Mouse (Mus musculus): ENCODE results near the gene Nup107. TPM values are rescaled to one million over a fixed set of nuclear protein-coding genes. Genes with fewer than 3 reads are reported as not detected.

Nup107 gene
- 10 to 100 TPM; 14.4 to 17.0 TPM for total RNA-seq (2021)
- long read RNA-seq, experiment 1, transcript Nup107-201 (28 exons, 3,114 nt) = major isoform, 14 of 29 reads
- long read RNA-seq, experiment 1, partial matches to known transcripts = 6 of 29 reads
- long read RNA-seq, experiment 1, other reads (novel, unspliced or antisense) = 9 of 29 reads
- long read RNA-seq, experiment 2, transcript Nup107-201 (28 exons, 3,114 nt) = major isoform, 17 of 21 reads
- long read RNA-seq, experiment 2, partial matches to known transcripts = 2 of 21 reads
- long read RNA-seq, experiment 2, other reads (novel, unspliced or antisense) = 2 of 21 reads

- DNase-seq (ENCODE audit: low spot score in 2 of 2) = peak; percentile 100
These were observed at the start of gene Nup107 for GRCm38 (mm10) chr10:117792141-117793091. Nup107 (minus strand) TSS chr10:117792705.

- no peak for DNase-seq (ENCODE audit: low spot score in 2 of 2)
These were observed 49.3 kb upstream of the Nup107 start for GRCm38 (mm10) chr10:117841765-117842164.

GRCm38 (mm10) chr10:117840431-117840995 lies 48.0 kb upstream of the Nup107 start:
- DNase-seq (ENCODE audit: low spot score in 2 of 2) = no peak

GRCm38 (mm10) chr10:117839737-117840136 lies 47.2 kb upstream of the Nup107 start:
- no peak for DNase-seq (ENCODE audit: low spot score in 2 of 2)

GRCm38 (mm10) chr10:117838924-117839323 lies 46.4 kb upstream of the Nup107 start:
- no peak for DNase-seq (ENCODE audit: low spot score in 2 of 2)

- DNase-seq (ENCODE audit: low spot score in 2 of 2) = no peak
These were observed 43.8 kb upstream of the Nup107 start for GRCm38 (mm10) chr10:117836354-117836753.

GRCm38 (mm10) chr10:117835453-117835852 lies 42.9 kb upstream of the Nup107 start:
- no peak for DNase-seq (ENCODE audit: low spot score in 2 of 2)

- no peak for DNase-seq (ENCODE audit: low spot score in 2 of 2)
These were observed 38.3 kb upstream of the Nup107 start for GRCm38 (mm10) chr10:117830797-117831196.

GRCm38 (mm10) chr10:117829472-117830155 lies 37.1 kb upstream of the Nup107 start:
- DNase-seq (ENCODE audit: low spot score in 2 of 2) = no peak

- no peak for DNase-seq (ENCODE audit: low spot score in 2 of 2)
These were observed 36.5 kb upstream of the Nup107 start for GRCm38 (mm10) chr10:117829022-117829421.

GRCm38 (mm10) chr10:117828536-117828935 lies 36.0 kb upstream of the Nup107 start:
- no peak for DNase-seq (ENCODE audit: low spot score in 2 of 2)

- no peak for DNase-seq (ENCODE audit: low spot score in 2 of 2)
These were observed 32.1 kb upstream of the Nup107 start for GRCm38 (mm10) chr10:117824647-117825046.

- DNase-seq (ENCODE audit: low spot score in 2 of 2) = no peak
These were observed 31.6 kb upstream of the Nup107 start for GRCm38 (mm10) chr10:117824139-117824538.

- DNase-seq (ENCODE audit: low spot score in 2 of 2) = no peak
These were observed 30.8 kb upstream of the Nup107 start for GRCm38 (mm10) chr10:117823321-117823720.

- no peak for DNase-seq (ENCODE audit: low spot score in 2 of 2)
These were observed 26.1 kb upstream of the Nup107 start for GRCm38 (mm10) chr10:117818600-117818999.

- DNase-seq (ENCODE audit: low spot score in 2 of 2) = no peak
These were observed 24.2 kb upstream of the Nup107 start for GRCm38 (mm10) chr10:117816721-117817120.

- DNase-seq (ENCODE audit: low spot score in 2 of 2) = no peak
These were observed 20.0 kb upstream of the Nup107 start for GRCm38 (mm10) chr10:117812501-117812900.

GRCm38 (mm10) chr10:117811555-117811954 lies 19.1 kb upstream of the Nup107 start:
- DNase-seq (ENCODE audit: low spot score in 2 of 2) = no peak

GRCm38 (mm10) chr10:117810506-117810905 lies 18.0 kb upstream of the Nup107 start:
- no peak for DNase-seq (ENCODE audit: low spot score in 2 of 2)

- DNase-seq (ENCODE audit: low spot score in 2 of 2) = no peak
These were observed 15.6 kb upstream of the Nup107 start for GRCm38 (mm10) chr10:117808068-117808467.

- no peak for DNase-seq (ENCODE audit: low spot score in 2 of 2)
These were observed 13.4 kb upstream of the Nup107 start for GRCm38 (mm10) chr10:117805919-117806318.

Data from layer of hippocampus, postnatal 14 days (tissue).